Mouse (Mus musculus) liver, postnatal 0 days (tissue): ENCODE data around the gene Bub1.

Experiments
- CTCF ChIP-seq: sonication (generic); IDR thresholded peaks from 2 replicates; pipeline ENCODE4 v1.5.1; 2016; ENCODE audit warnings: antibody characterized with exemption, low read depth
- EP300 ChIP-seq: IDR thresholded peaks from 2 replicates; pipeline ENCODE4 v1.6.1; 2016; ENCODE audit warnings: antibody characterized with exemption, low read depth, mild to moderate bottlenecking

DNA sequence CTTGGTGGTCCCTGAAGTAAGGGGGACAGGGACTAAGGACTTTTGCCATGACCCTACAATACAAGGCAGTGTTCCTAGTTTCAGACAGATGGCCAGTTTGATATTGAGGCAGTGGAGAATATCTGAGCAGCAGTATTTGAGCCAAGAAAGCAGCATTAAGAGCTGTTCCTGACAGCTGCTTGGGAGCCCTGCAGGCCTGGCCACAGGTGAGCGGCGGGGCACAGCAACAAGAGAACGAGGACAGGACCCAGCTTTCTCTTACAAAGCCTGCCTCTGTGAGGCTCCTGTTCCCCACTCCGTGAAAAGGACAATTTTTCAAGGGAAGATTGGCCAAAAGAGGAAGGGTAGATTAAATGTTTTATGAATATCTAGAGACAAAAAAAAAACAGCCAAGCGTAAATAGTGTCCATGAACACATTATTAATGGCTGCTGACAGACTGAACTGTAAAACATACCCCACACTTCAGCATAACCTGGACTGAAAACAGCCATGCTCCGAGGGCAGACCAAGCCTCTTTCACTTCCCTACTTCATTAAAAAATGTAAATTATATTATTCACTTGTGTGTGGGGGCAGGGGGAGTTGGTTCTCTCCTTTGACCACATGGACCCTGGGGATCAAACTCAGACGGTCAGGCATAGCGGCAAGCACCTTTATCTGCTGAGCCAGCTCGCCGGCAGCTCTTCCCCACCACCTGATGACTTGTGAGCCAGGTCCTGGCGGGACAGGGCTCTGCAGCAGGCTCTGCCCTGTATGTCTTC is 79.6 kb downstream of the Bub1 start:
- TF ChIP-seq EP300 (no peak), CTCF (no peak)
